Mouse (Mus musculus) hematopoietic stem cell, adult 5-6 weeks (primary cell): ENCODE measurements around the gene Crcp. TPM values are rescaled to one million over a fixed set of nuclear protein-coding genes. Genes with fewer than 3 reads are reported as not detected.

ENCODE experiments used
- ATAC-seq, 2 experiments: fragments of 125-278 bp in 1 of 2; replicated peaks in 1 of 2; 2 replicates each; pipeline ENCODE4 v1.8.0; 2016 to 2017; ENCODE audit warnings: inconsistent platforms in 2 of 2, mild to moderate bottlenecking in 2 of 2, moderate number of reproducible peaks in 2 of 2, low read depth in 1 of 2, moderate TSS enrichment in 1 of 2; ENCODE audit not compliant: low FRiP score in 2 of 2, poor library complexity in 2 of 2, severe bottlenecking in 2 of 2, insufficient read depth in 1 of 2, low TSS enrichment in 1 of 2
- total RNA-seq: library from RNA; stranded (forward); fragments of 172-1452, 232-1000 nt; gene quantifications from 2 replicates; pipeline ENCODE4 v1.2.3, GENCODE M21; 2017

The Crcp gene
- total RNA-seq, 1 experiment from 2014 or later, result 38.3 TPM

DNA sequence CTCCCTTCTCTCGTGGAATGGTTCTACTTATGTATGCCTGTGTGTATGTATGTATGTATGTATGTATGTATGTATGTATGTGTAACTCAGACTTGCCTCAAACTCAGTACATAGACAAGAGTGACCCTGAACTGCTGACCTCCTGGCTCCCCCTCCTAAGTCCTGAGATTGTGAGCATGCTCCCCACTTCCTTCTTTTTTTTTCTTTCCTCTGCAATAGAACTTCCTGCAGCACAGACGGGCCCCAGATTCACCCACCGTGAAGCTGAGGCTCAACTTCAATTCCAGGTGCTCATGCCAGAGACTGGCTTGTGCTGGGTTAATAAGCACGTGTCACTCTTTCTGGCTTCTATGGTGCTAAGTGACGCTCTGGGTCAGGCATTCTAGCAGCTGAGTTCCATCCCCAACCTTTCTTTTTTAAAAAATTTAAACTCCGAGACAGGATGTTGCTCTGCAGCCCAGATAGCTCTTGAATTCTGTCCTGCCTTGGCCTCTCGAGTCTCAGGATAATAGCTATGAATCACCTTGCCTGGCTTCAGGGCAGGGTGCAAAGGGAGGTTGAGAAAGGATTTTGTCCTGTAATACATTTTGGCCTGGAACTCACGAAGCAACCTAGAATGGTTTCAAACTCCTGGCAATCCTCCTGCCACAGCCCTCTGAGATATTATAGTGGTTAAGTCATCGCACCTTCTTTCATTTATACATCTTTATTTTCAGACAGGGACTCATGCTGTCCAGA, 49.2 kb downstream of the Crcp start:
- peak; percentile 14 to 40; a peak in 3 of 4 replicates for ATAC-seq

DNA sequence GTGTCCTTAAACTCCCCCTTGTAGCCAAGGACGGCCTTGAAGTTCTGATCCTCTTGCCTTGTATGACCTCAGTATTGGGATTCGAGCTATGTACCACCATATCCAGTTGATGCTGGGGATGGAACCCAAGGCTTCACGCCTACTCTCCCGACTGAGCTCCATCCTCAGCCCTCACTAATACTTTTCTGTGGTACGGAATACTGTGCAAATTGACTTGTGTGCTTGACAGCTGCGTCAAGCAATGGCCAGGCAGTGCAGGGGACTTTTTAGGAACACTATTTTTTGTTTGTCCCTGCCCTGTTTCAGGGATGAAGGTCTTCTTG, 49.7 kb downstream of the Crcp start:
- no peak for ATAC-seq

DNA sequence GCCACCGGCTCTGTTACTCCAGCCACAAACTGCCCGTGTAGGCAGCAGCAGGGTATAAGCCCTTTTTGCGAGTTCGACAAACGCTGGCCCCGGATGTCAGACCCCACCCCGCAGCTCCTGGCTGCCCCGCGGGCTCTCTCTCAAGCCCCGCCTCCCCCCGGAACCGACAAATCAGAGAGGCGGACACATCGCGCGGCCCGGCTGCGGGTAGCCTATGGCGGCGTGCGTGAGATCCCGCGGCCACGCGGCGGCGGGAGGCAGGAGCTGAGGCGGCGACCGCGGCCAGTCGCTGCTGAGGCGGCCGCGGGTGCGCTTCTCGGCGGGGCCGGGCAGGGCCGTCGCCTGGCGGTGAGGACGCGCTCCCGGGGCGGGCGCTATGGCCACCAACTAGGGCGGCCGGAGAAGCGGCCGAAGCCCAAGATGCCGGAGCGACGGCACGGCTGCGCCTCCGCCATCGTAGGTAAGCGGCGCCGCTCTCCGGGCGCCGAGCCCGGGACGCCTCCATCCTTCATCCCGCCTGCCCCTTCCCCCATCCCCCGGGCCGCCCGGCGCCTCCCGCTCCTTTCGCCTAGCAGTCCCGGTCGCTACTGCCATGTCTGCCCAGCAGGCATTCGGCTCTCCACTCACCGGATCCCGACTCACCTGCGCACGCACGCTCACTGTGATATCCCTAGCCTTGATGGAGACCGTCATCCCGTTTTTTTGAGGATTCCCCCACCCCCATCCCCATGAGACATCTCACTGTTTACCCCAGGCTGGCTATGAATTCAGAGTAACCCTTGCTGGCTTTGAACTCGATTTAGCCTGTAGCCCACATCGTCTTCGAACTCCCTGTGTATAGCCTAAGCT, 50.3 kb downstream of the Crcp start:
- ATAC-seq, result peak; percentile 74 to 90

DNA sequence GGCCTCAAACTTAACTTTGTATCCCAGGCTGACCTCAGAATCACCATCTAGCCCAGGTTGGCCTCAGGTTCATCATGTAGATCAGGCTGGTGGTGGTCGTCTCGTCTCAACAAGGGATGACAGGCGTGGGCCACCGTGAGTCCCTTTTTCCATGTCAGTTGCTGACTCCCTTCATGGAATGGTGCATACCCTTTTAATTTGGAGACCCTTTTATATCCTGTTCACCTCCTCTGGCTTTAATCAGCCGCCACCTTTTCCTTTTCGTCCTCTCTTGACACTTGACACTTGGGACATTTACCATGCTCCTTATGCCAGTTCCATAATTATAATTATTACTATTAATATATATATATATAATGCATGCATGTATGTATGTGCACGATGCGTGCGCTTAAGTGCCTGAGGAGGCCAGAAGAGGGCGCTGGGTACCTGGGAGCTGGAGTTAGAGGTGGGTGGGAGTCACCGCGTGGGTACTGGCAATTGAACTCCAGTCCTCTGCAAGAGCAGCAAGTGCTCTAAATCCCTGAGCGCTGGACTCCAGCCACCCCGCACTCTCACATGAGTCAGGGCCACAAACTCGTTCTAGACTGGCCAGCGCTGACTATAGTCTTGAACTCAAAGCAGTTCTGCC, 51.1 kb downstream of the Crcp start:
- no peak for ATAC-seq

DNA sequence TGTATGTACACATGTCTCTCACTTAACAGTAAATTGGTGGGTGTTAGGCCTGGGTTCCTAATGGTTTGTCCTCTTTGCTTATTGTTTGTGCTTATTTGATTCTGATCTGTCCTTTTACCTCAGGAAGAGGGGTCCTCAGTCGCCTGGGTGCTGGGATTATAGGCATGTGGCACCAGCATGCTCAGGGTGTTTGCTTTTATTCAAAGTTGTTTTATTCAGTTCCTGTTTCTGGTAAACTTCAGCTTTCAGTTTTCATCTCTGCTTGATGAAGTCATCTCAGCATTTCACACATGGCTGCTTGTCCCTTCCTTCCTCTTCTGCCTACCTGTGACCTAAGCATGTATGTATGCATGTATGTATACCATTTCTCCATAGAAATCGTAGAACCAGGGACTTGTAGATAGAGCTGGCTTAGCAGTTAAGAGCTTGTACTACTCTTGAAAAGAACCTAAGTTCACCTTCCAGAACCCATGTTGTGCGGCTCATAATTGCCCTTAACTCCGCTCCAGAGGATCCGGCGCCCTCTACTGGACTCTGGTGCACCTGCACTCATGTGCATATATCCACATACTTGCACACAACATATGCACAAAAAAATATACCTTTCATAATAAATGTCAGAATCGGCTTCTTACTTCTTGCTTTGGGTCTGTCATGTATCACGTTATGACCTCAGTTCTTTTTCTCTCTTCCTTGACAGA, 52.2 kb downstream of the Crcp start:
- peak; percentile 20 to 28; a peak in 2 of 4 replicates for ATAC-seq

DNA sequence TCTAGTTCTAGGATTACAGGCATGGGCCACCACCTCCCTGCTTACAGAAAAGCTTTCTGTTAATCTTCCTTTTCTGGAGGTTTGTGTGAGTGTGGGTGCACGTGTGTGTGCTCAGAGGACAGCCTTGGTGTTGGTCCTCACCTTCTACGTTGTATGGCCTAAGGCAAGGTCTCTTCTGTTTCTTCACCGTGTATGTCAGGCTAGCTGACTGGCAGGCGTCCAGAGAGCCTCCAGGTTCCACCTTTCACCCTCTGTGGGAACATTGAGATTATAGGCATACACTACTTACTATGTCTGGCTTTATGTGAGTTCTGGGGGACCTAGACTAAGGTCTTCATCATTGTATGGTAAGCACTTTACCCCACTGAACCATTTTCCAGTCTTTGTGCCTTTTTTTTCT, 53.3 kb downstream of the Crcp start:
- ATAC-seq, result no peak

DNA sequence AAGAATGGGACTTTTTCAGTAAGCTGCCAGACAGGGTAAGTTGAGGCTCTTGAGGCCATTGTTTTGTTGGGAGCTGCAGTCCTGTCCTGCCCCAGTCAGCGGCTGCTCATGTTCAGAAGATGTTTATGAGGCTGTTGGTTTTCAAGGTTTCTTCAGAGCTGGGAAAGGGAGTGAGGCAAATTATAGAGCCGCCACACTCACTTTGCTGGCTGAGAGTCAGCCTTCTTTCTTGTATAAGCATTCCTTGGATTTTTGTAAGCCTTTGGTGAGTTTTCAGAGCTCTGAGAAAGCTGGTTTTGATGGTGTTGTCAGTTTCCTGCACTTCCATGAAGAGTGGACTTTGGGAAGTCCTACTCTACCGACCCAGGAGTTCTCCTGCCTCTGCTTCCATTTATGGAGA, 55.2 kb downstream of the Crcp start:
- ATAC-seq, result no peak

DNA sequence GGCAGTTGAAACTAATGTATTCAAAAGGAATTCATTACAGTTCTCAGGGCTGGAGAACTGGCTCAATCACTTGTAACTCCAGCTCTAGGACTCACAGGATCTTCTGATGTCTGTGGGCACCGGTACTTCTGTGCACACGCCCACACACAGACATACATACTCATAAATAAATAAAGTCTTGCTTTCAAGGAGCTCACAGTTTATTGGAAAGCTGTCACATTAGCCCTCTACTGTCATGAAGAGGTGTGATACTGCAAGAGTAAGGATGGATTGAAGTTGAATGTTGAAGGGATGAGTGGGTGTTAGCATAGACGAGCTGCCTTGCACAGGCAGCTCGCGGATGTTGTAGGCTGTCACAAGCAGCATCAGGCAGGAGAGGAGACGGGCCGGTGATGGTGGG, 58.9 kb downstream of the Crcp start:
- no peak for ATAC-seq

DNA sequence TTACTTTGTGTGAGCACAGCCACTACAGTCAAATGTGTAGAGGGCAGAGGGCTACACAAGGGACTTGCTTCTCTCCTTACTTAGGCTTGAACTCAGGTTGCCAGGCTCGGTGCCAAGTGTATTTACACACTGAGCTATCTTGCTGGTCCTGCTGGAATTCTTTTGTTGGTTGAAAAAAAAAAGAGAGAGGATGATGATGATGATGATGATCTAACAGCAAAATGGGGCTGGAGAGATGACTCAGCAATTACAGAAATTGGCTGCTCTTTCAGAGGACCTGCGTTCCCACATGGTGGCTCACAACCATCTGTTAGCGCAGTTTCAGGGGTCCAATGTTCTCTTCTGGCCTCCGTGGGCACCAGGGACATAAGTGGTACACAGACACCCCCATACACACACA, 59.5 kb downstream of the Crcp start:
- ATAC-seq, result no peak

DNA sequence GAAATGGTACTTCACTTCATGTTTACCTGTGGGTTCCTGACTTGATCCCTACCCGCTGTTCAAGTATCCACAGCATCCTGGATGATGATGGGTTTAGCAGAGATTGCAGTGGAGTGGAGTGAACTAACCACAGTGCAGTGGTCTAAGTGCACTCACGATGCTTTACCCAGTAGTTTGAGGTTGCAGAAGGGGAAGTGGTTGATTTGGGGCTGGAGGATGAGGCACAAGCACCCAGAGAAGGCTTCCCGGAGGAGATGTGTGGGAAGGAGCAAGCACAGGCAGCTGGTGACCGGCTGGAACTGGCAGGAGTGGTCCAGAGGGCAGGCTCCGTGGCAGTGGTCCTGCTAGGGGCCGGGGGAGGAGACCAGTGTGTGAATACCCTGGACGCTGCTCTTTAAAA, 60.1 kb downstream of the Crcp start:
- peak; percentile 96 for ATAC-seq

DNA sequence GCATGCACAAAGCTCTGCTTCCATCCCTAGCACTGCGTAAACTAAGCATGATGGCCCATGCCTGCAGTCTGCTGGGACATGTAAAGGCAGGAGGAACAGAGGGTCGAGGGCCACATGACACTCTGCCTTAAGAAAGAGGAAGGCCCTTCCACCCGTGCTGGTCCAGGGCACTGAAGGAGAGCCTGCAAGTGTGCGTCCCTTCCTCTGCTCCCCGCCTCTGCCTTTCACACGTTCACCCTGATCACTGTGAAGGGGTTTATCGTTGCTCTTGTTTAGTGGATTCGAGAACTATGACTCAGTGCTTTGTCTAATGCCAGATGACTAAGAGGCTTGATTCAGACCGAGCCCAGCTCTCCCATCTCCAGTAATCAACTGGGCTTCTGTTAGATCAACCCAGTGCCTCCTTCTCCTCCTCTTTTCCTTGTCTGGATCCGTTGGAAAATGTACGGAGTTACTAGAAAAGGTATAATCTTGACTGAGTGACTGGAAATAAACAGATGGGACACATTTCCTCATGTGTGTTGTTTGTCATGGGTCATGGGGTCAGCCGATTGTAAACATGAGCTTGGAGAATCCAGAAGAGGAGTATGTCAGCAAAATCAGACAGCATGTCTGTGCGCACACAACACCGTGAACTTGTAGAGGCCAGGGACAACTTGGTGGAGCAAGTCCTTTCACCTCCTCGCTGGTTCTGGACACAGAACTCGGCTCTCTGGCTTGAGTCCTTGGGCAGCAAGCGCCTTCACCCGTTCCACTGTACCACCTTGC, 60.7 kb downstream of the Crcp start:
- peak; percentile 63 to 70 for ATAC-seq

DNA sequence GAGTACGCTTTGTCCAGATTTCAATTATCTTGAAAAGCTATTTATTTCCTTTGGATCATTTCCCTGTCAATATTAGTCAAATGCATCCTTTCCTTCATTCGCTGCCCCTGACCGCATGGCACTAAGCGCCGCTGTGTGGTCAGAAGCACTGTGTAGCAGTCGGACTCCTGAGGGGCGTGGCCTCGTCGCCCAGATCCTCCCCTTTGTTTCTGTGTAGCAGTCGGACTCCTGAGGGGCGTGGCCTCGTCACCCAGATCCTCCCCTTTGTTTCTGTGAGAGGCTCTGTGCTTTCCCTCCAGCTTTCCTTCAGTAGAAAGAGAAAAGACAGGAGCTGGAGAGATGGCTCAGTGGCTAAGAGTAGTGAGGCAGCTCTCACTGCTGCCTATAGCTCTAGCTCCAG, 67.7 kb downstream of the Crcp start:
- no peak for ATAC-seq

DNA sequence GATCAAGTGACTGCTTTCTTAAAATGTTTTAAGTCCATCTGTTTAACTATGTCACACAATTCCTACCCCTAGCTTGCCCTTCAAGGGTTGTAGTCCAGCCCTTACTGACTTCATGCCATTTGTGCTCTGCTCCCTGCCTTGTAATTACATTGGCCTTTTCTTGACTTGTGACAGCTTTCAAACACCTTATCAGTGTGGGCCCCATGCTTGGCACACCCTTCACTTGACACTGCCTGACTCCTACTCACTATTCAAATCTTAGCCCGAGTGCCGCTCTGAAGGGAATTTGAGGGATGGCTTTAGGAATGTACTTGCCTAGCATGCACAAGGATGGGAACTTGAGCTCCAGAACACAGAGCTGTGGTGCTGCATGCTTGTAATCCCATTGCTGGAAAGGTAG, 68.7 kb downstream of the Crcp start:
- ATAC-seq, result no peak

DNA sequence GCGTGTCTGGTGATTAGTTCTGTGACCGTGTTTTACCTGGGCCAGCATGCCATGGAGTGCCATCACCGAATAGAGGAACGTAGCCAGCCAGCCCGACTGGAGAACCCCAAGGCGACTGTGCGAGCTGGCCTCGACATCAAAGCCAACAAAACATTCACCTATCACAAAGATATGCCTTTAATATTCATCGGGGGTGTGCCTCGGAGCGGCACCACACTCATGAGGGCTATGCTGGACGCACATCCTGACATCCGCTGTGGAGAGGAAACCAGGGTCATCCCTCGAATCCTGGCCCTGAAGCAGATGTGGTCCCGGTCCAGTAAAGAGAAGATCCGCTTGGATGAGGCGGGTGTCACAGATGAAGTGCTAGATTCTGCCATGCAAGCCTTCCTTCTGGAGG, 72.6 kb downstream of the Crcp start:
- ATAC-seq, result no peak

DNA sequence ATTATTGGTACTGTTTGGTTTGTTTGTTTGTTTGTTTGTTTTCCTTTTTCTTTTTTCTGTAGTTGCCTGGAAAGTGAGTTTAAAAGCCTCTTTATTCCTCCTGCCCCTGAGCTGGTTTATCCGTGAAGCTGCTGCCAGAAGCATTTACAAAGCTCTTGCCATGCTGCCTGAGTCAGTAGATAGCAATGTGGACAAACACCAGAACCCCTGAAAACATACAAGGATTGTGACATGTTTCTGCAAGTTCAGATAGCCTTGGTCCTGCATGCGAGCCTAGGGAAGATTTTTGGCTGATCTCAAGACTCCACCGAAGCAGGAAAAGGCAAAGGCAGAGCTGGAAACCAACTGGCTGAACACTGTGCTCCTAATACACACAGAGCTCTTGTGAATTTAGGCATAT, 80.3 kb downstream of the Crcp start:
- no peak for ATAC-seq
